Mouse (Mus musculus) brain, embryonic 18.5 days (tissue): ENCODE measurements at regions not wholly inside any gene's neighbourhood (a gene's known extent, or its start where the extent isn't known, plus 50 kb on each side); places are given as distances from the start of the nearest gene placed in this dataset.
"Not testable (repeated sequence)": the region's sequence is repeated elsewhere in the genome, so short reads cannot be mapped to it uniquely, and the experiment has no call there.

Experiments
- DNase-seq: peaks from one replicate; pipeline ENCODE4 v3.0.0-alpha.2; 2012; ENCODE audit warnings: low read depth, low spot score

DNA sequence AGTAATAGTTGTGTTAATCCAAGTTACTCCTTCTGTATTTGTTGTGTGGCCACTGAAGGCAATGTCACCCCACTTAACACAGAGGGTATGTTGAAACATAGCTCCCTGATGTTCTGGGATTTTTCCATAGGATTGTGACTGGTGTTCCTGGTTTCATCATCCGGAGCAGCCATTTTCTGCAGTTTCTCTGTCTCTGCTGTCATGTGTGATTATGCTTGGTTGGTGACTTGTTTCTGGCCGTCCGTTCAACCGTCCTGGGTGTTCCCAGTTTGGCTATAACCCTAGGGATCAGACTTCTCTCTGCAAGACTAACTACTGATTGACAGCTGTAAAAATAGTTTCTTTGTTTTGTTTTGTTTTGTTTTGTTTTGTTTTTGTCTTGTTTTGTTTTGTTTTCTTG, 98.1 kb upstream of the Rpl34 start:
- no peak for DNase-seq

DNA sequence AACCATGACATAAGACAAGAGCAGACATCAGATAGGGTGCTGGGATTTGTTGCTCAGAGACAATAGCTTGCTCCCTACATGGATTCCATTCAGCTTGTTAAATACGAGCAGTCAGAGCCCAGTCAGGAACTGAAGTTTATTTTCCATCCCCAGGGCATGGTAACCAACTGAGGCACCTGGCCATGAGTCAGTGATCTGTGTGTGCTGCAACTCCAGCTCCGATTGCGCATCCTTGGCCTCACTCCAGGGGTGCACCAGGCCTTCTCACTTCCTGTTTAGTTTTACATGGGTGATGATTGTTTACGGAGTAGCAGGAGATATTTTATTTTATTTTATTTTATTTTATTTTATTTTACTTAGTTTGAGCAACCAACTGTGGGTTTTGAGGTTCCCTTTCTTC, 97.7 kb upstream of the Rpl34 start:
- DNase-seq, result no peak

DNA sequence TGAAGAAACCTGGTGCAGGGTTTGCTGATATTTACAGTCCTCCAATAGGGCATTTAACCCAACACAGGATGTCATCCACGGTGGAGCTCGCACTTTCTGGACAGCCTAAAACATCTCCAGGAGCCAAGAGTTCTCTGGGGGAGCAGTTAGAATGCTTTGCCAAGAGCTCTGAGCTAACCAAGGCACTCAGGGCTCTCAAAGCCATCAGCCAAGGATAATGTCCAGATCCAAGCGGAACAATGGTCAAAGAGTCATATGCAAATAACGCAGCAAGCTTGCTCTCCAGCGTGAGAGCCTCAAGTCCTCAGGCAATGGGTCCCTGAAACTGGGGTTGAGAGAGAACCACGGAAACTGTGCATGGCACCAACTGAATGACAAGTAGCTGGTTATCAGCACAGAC, 96.8 kb upstream of the Rpl34 start:
- no peak for DNase-seq

DNA sequence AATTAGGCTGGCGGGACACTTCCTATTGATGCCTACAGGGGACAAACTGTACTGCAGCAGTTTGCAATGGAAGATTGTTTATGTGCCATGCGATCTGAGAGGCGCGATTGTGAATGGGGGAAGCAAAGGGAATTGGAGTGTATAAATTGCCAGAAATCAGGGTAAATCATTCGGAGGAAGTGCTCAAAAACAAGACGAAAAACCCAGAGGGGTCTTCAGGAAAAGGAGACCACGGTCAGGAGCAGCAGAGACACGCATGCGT, 89.6 kb upstream of the Rpl34 start:
- no peak for DNase-seq

DNA sequence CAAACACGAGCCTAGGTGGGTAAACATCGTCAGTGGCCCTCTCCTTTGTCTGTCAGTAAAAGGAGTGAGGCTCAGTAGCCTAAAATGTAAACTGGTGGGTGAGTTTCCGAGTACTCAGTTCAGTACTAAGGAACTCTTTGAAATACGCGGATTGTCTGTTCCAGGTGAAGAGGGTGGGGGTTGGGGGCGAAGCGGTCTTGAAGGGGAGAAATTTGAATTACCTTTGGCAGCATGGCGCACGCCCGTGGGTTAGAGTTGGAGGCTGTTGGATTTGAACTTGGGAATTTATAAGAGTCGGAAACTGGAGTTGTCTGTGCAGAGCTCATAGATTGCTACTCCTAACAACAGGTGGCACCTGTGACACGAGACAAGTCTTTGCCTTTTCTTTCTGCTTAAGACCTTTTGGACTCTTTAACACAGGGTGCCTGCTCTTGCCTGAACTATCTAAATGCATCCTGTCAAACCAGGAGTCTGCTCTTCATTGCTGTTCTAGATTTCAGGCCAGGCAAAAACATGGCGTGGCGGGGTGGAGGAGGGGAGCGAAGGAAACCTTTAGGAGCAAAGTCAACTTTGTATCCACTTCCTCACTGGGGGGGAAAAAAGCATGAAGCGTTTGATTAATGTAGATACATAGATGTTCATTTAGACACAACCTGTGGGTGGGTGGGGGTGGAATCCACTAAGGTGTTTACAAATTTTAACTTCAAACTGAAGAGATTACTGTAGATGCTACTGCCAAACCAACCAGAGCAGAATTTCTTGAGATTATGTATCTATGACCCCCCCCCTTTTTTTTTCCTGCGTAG, 89.0 kb upstream of the Rpl34 start:
- DNase-seq, result no peak

DNA sequence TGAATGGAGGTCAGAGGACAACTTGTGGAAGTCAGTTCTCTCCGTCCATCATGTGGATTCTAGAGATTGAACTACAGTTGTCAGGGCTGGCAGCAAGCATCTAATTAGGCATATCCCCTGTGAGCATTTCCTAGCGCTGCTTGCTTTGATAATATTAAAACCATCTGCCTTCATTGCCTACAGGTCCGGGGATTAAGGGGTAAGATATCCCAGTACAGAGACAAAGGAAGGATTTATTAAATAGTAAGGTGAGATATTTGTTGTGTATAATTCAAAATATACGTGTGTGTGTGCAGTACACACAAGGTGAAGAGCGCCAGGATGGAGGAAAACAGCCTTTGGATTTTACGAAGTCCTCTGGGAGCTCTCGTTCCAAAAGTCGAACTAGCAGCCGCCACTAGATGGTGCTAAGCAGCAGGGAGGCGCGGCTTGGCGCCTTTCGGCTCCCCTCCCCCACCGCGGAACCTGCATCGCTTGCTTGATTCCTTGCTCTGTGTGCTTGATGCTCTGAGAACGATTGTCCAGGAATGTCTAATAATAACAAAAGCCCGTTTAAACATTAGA, 88.4 kb upstream of the Rpl34 start:
- peak; percentile 77 for DNase-seq

DNA sequence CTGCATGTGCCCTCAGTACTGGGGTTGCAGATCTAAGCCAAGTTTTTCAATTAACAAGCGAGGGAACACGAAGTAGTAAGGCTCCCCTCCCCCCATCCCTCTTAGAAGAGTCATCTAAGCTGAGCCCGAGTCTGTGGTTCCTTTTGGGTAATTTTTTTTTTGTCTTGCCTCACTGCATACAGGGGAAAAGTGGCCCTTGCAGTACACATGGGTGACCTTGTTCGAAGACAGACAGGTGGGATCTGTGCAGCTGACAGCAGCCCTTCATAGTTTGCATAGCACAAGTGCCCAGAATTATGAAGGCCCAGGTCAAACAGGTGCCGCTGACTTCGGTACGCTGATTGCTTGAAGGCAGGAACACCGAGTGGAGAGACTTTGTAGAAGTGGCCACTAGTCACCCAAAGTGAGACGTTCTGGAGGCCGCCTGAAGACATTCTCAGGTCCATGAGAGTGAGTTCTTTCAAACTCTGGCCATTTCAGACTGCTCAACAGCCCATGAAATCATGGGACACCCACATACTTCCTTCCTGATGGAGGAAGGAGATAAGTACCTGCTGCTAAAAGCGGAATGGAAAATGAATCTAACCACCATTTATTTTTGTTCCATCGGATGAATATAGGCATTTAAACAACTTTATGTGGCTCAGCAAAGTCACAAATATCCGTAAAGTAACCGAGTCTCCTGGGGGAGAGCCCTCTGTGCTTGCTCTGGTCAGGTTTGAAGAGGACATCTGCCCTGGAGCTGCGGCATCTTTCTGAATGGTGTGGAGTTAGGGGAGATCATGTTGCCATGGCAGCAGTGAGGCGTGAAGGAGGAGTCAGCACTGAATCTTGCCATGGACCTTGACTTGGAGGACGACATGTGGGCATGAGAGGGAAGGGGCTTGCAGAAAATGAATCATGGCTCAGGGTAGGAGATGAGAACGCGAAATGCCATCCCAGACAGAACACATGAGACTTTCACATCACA, 79.8 kb upstream of the Rpl34 start:
- DNase-seq, result no peak

DNA sequence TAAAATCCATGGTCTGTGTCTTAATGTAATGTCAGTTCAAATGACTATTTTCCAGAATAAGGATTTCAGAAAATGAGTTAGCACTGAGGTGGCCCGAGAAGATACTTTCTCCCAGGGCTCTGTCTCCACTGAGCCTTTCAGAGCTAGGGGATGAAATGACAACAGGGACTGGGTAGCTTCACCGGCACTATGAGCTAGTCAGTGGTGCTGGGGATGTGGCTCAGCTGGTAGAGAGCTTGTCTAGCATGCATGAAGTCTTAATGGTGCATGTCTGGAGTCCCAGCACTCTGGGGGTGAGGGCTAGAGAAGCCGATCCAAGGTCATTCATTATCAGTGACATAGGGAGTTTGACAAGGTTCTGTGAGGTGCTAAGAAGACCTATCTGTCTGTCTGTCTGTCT, 75.1 kb upstream of the Rpl34 start:
- no peak for DNase-seq

DNA sequence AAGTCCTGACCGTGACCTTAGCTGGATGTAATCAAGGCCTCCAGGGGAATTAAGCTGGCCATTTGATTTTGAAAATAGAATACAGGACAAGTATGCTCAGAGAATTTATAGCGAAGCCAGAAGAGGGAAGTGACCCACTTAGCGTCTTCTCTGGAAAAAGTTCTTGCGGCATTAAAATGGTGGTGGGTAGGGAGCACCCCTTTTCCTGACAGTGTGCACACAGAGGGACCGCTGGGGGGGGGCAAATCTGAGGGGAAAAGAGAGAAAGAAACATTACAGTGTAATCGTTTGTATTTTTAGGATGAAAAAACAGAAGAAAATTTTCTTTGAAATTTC, 74.1 kb upstream of the Rpl34 start:
- DNase-seq, result no peak

DNA sequence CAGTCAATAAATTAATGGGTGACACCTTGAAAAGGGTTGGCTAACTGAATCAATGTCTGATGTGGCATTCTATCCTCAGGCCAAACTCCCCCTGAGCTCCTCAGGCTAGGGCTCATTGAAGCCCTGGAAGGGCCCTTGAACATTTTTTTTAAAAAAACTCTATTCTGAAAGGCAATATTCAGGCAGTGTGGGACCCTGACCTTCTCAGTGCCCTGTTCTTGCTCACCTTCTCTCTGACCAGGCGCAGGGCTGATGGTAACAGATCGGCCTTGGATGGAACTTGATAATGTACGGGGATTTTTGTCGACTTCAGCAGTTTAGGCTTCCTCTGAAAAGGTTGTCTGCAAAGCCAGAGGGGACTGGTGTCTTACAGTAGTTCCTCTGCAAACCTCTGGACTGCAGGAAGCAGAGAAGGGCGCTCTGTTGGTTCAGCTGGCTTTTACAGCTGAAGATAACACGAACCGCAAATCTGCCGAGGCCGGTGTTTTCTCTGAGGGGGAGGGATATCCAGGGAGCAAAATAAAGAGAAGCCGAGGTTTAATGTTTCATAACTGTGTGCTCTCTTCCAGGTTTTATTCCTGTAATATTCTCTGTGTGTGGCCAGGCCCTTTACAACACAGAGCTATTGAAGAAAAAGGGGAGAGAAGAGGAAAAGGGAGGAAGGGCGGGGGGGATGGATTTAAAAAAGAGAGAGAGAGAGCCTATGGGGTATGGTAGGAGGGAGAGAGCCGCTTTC, 73.6 kb upstream of the Rpl34 start:
- DNase-seq, result no peak

DNA sequence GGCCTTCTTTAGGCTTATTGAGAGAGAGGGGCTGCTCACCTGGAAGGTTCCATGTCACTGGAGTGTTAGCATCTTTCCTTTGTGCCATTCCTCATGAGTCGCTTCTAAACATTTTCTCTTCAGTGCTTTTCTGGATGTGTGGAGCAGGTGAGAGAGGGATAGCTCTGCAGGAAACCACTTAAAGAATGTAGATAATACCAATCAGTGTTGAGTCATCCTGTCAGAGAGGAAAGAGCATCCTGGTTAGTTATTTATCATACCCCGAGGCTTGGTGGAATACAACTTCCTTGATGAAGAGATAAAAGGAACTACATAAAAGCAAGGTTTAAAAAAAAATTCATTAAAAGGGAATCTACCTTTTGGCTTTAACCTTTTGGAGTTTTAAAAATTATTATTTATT, 69.8 kb upstream of the Rpl34 start:
- no peak for DNase-seq

DNA sequence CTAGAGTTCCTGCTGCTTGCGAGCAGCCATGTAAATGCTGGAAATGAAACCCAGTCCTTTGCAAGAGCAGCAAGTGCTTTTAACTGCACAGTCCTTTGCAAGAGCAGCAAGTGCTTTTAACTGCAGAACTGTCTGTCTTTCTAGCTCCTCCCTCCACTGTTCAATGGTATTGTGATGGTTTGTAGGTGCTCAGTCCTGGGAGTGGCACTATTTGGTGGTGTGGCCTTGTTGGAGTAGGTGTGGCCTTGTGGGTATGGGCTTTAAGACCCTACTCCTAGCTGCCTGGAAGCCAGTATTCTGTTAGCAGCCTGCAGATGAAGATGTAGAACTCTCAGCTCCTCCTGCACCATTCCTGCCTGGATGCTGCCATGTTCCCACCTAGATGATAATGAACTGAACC, 67.8 kb upstream of the Rpl34 start:
- not testable (repeated sequence) for DNase-seq

DNA sequence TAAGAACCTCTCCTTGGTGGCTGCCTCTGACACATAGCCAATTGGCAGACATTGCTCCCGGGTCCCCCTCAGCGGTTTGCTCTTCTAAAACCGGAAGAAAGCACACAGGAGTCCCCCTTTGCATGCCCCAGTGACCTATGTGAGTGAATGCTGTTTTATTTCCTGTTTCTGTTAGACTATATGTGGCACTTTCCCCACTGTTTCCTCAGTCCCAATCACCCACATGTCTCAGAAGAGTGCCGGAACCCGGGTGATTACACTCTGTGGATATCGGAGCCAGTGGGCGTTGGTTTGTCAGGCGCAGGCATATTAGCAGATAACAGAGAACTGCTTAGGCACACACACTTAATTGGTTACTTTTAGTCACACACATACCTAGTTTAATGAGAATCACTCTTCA, 66.3 kb upstream of the Rpl34 start:
- no peak for DNase-seq

DNA sequence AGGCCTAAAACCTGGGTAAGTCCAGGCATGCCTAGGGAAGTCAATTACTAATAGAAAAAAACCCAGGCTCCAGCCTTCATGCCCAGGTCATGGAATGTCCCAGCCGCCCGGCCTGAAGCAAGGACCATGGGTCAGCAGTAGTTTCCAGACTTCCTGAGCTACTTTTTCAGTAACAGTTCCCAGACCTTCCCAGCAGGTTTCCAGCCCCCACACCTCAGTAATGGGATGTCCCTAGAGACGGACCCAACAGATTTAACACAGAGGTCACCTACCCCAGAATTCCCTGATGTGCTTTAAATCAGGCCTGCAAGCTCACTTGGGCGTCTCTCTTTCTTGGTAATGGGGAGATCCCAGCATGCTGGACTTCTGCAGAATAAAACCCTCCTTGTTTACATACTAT, 65.2 kb upstream of the Rpl34 start:
- no peak for DNase-seq

DNA sequence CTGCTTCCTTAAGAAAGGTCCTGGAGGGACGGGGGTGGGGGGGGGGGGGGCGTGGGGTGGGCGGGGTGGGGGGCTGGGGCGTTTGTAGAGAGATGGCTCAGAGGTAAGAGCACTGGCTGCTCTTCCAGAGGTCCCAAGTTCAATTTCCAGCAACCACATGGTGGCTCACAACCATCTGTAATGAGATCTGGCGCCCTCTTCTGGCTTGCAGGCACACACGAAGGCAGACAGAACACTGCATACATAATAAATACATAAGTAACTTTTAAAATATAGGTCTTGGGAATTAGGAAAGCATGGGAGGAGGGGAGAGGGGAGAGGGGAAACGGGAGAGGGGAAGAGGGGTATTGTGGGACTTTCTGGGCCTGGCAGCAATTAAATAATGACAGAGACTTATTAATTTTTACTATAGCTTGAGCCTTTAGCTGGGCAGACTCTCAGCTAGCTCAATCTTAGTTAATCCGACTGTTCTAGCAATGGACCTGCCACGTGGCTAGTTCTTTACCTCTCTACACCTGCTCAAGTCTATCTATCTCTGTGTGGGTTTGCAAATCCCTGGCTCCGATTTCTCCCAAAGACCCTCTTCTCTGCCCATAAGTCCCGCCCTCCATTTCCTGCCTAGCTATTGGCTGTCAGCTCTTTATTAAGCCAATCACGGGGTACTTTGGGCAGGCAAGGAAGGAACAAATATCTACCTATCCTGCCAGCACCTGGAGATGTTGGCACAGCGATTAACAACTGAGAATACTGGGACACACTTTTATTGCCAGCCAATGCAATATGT, 64.1 kb upstream of the Rpl34 start:
- no peak for DNase-seq

DNA sequence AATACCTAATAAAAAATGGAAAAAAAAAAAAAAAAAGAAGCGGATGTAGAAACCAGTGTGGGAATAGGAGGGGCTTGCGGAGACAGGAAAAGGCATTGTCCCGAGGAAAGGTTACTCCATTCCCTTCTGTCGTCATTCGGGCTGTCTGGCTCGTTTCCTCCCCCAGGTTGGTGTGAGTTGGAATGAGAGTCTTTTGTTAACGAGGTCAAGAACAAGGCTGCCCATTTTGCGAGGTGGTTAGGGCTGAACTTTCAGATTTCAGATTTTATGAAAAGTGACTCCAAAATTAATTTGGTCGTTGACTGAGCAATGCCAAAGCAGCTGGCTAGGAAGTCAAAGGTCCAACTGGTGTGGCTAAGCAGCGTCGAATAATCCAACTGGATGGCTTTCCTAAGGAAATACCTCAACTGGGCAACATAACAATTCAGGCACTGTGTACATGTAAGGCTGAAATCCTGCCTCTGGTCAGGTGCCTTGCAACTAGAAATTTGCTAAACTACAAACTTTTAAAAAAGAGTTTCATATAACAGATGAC, 50.6 kb upstream of the Rpl34 start:
- no peak for DNase-seq
